Mouse (Mus musculus): ENCODE measurements around the gene Commd1. TPM values are rescaled to one million over a fixed set of nuclear protein-coding genes. Genes with fewer than 3 reads are reported as not detected.

The Commd1 gene
- total RNA-seq (2014; rRNA removed), result 11.6 and 15.5 TPM in 2 replicates
- 242 and 247 TPM in 2 replicates for polyA plus RNA-seq (2015; fragmentation: Nextera tagmentation; extraction: Ambion mirVana)

DNA sequence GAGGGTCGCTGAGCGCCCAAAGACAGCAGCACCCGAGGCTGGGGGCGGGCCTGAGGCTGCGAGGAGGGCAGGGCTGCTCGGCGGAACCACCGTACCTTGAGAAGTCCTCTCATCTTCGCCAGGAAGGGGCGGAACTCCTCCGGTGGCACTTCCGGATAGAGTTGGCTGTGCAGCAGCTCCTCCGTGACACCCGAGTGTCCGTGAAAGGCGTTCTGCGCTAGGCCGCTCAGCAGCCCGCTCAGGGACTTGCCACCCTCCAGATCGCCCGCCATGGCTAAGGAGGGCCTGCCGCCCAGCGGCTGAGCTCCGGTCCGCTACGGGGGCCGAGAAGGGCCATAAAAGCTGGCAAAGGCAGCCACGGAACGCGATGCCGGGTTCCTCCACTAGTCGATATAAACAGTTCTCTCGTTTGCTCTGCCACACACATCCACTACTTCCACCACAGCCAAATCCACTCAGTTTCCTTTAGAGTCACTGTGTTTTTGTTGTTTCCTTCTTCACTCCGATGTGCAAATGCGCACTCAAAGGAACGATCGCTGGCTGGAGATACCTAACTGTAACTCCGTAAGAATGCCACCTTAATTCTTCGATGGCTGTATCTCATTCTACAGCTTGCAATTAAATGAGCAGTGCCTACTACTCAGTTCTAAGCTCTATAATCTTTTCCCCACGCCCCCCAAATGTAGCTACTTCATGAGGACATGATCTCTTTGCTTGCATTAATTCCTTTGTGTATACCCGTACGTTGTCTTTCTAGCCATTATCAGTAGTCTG lies at the start of gene Commd1, which contains the start of gene Gm28048:
TSS of gene Commd1 (minus strand) at position 399 of the 774 bp plus-strand sequence.
TSS of gene Gm28048 (minus strand) at position 107 of the 774 bp plus-strand sequence.
- DNase-seq (ENCODE audit: low spot score) (peak; percentile 97), ATAC-seq (peak; percentile 95)
- peak; percentile 83 for TF ChIP-seq CTCF (IDR thresholded peaks at IDR 0.05; ENCODE audit: low read depth)
- 3% methylated on average over 40 of the region's 42 CpGs for WGBS
- Histone ChIP-seq H3K4me3 (ENCODE audit: low read length) (peak within 1 kb of the TSS; percentile 53), H3K36me3 (ENCODE audit: insufficient read depth, low read length) (peaks cover 4% of the 10 kb centered on the region; the same call in 1 of the 2 replicates), H3K4me2 (ENCODE audit: low read depth, low read length) (peak within 1 kb of the TSS; percentile 89), H3K9me3 (ENCODE audit: low read length) (no peaks in the 10 kb centered on the region), H3K27me3 (ENCODE audit: insufficient read depth, low read length) (no peaks in the 10 kb centered on the region), H3K9ac (replicated peaks; ENCODE audit: low read length) (peak within 1 kb of the TSS; percentile 69), H3K4me1 (ENCODE audit: insufficient read depth, low read length) (peaks cover 5% of the 10 kb centered on the region), H3K27ac (peak within 1 kb of the TSS; percentile 86)

DNA sequence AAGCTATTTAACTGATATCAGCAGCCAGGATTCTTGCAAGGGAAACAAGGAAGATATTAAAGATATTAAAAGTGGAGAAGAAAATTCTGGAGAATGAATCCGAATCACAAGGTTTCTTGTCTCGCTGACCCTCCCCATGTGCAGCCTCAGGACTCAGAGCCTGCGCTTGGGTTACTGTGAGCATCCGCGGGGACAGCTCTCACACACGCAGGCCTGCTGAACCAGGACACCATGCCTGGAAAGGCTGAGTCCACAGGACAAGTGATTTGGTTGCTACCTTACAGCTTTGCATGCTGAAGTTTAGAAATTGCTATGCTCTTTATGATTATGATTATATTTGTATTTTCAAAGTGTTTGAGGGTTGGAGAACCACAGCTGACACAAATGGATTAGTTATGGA lies 47.2 kb upstream of the Commd1 start:
- H3K4me1 ChIP-seq (ENCODE audit: insufficient read depth, low read length), result no peaks in the 10 kb centered on the region
- no peaks in the 10 kb centered on the region for H3K9me3 ChIP-seq (ENCODE audit: low read length)
- 85% methylated on average over 6 of the region's 6 CpGs for WGBS
- DNase-seq (ENCODE audit: low spot score), result no peak
- ATAC-seq, result no peak
- no peak for TF ChIP-seq CTCF (IDR thresholded peaks at IDR 0.05; ENCODE audit: low read depth)
- no peaks in the 10 kb centered on the region for H3K27me3 ChIP-seq (ENCODE audit: insufficient read depth, low read length)
- no peak overlapping the region for H3K4me2 ChIP-seq (ENCODE audit: low read depth, low read length)
- H3K36me3 ChIP-seq (ENCODE audit: insufficient read depth, low read length), result no peaks in the 10 kb centered on the region
- H3K27ac ChIP-seq, result no peak overlapping the region
- H3K9ac ChIP-seq (replicated peaks; ENCODE audit: low read length), result no peak overlapping the region
- H3K4me3 ChIP-seq (ENCODE audit: low read length), result no peak overlapping the region

DNA sequence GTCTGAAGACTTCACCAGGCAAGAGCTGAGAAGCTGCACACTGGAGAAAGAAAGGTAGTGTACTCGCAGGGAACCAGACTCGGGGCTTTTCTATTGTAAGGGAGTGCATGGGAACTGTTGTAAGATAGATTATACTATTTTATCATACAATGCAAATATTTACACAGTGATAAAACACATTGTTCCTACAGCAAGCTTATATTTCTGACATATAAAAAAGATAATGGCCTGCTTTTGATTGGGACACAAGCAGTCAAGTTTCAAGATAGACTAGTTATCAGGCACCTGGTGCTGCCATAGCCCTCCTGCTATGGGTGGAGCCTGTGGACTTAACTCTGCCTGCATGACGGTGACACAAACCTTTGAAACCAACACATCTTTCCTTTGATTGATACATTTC lies 46.8 kb upstream of the Commd1 start:
- no peak overlapping the region for H3K27ac ChIP-seq
- ATAC-seq (no peak), DNase-seq (ENCODE audit: low spot score) (no peak)
- H3K4me2 ChIP-seq (ENCODE audit: low read depth, low read length), result no peak overlapping the region
- 77% methylated on average over 3 of the region's 3 CpGs for WGBS
- H3K9me3 ChIP-seq (ENCODE audit: low read length), result no peaks in the 10 kb centered on the region
- H3K27me3 ChIP-seq (ENCODE audit: insufficient read depth, low read length), result no peaks in the 10 kb centered on the region
- no peak overlapping the region for H3K4me3 ChIP-seq (ENCODE audit: low read length)
- H3K36me3 ChIP-seq (ENCODE audit: insufficient read depth, low read length), result no peaks in the 10 kb centered on the region
- no peak for TF ChIP-seq CTCF (IDR thresholded peaks at IDR 0.05; ENCODE audit: low read depth)
- H3K4me1 ChIP-seq (ENCODE audit: insufficient read depth, low read length), result no peaks in the 10 kb centered on the region
- H3K9ac ChIP-seq (replicated peaks; ENCODE audit: low read length), result no peak overlapping the region

DNA sequence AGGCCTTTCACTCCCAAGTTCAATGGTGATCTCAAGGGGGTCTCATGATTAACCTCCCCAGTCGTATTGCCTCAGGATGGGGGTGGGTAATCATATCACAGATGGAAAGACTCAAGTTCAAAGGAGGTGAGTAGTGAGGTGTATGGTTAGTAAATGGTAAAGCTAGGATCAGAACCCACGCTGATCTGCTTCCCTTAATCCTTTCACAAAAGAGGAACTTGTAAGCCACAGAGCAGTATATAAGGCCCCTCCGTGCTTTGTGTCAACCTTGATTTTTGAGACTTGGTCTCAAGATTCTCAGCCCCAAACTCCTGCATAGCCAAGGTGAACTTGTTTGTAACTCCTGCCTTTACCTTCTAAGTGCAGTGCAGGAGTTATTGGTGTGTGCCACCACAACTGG lies 42.0 kb upstream of the Commd1 start:
- no peak for DNase-seq (ENCODE audit: low spot score)
- Histone ChIP-seq H3K27me3 (ENCODE audit: insufficient read depth, low read length) (no peaks in the 10 kb centered on the region), H3K9ac (replicated peaks; ENCODE audit: low read length) (no peak overlapping the region), H3K27ac (no peak overlapping the region), H3K9me3 (ENCODE audit: low read length) (no peaks in the 10 kb centered on the region), H3K36me3 (ENCODE audit: insufficient read depth, low read length) (no peaks in the 10 kb centered on the region), H3K4me3 (ENCODE audit: low read length) (no peak overlapping the region), H3K4me2 (ENCODE audit: low read depth, low read length) (no peak overlapping the region), H3K4me1 (ENCODE audit: insufficient read depth, low read length) (no peaks in the 10 kb centered on the region)
- 76% methylated on average over 3 of the region's 3 CpGs for WGBS
- no peak for TF ChIP-seq CTCF (IDR thresholded peaks at IDR 0.05; ENCODE audit: low read depth)
- ATAC-seq, result no peak

DNA sequence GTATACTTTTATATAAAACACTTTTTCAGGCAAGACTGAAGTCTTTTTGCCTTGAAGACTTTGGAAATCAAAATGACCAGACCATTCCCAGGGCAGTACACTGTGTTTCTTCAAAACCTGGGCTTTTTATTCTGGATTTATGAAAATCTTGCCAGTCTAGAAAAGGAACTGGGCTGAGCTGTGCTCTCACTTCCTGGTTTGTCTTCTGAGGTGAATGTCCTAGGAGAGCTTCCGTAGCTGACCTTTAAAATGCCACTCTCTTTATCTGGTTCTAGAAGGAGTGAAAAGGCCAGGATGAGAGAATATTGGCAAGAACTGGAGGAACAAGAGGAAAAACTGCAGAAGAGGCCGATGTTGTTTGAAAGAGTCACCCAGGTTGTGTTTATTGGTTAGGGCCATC lies 41.0 kb upstream of the Commd1 start:
- DNase-seq (ENCODE audit: low spot score) (no peak), ATAC-seq (no peak)
- no peak overlapping the region for H3K9ac ChIP-seq (replicated peaks; ENCODE audit: low read length)
- 95% methylated on average over 2 of the region's 2 CpGs for WGBS
- H3K27ac ChIP-seq, result no peak overlapping the region
- no peaks in the 10 kb centered on the region for H3K27me3 ChIP-seq (ENCODE audit: insufficient read depth, low read length)
- H3K36me3 ChIP-seq (ENCODE audit: insufficient read depth, low read length), result no peaks in the 10 kb centered on the region
- no peak for TF ChIP-seq CTCF (IDR thresholded peaks at IDR 0.05; ENCODE audit: low read depth)
- H3K4me1 ChIP-seq (ENCODE audit: insufficient read depth, low read length), result no peaks in the 10 kb centered on the region
- H3K4me2 ChIP-seq (ENCODE audit: low read depth, low read length), result no peak overlapping the region
- no peaks in the 10 kb centered on the region for H3K9me3 ChIP-seq (ENCODE audit: low read length)
- no peak overlapping the region for H3K4me3 ChIP-seq (ENCODE audit: low read length)

DNA sequence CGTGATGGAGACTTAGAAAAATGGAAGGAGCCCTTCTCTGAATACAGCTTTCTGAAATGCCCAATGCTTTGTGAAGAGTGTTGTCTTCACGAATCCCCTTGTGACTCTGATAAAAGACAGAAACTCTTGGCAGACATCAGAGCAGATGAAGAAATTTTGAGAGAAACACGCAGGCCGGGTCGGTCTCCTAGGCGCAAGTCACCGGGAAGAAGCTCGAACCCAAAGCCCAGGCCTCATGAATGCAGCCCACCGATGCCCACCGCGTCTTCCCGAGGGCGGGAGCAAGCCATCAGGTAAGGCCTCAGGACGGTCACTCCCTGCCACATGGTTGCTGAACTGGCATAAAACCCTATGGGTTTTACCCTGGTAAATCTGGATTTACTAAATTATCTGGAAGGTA lies 38.7 kb upstream of the Commd1 start:
- Histone ChIP-seq H3K36me3 (ENCODE audit: insufficient read depth, low read length) (no peaks in the 10 kb centered on the region), H3K4me1 (ENCODE audit: insufficient read depth, low read length) (no peaks in the 10 kb centered on the region), H3K27ac (no peak overlapping the region), H3K27me3 (ENCODE audit: insufficient read depth, low read length) (no peaks in the 10 kb centered on the region), H3K4me2 (ENCODE audit: low read depth, low read length) (no peak overlapping the region), H3K9me3 (ENCODE audit: low read length) (no peaks in the 10 kb centered on the region), H3K4me3 (ENCODE audit: low read length) (no peak overlapping the region), H3K9ac (replicated peaks; ENCODE audit: low read length) (no peak overlapping the region)
- TF ChIP-seq CTCF (IDR thresholded peaks at IDR 0.05; ENCODE audit: low read depth), result no peak
- no peak for ATAC-seq
- 94% methylated on average over 14 of the region's 14 CpGs for WGBS
- DNase-seq (ENCODE audit: low spot score), result no peak

Measured in hindbrain, postnatal 0 days (tissue).